Mouse (Mus musculus) midbrain, embryonic 12.5 days (tissue): ENCODE results near the gene Cavin3. TPM values are rescaled to one million over a fixed set of nuclear protein-coding genes. Genes with fewer than 3 reads are reported as not detected.

ENCODE experiments used
- ATAC-seq: fragments of 200-750 bp; cut with Nextera tagmentation; 2 replicates; pipeline ENCODE4 v1.8.0; 2017; ENCODE audit warnings: low read depth, moderate TSS enrichment, moderate library complexity; ENCODE audit not compliant: low FRiP score
- H3K27ac ChIP-seq: fragments of 300-500 bp; sonication (generic); replicated peaks from 2 replicates; pipeline ENCODE4 v1.5.1; 2016; ENCODE audit warnings: mild to moderate bottlenecking
- H3K27me3 ChIP-seq: fragments of 300-500 bp; sonication (generic); 2 replicates; pipeline ENCODE4 v1.6.1; 2016; ENCODE audit warnings: mild to moderate bottlenecking
- H3K36me3 ChIP-seq: fragments of 300-500 bp; sonication (generic); 2 replicates; pipeline ENCODE4 v1.6.1; 2016
- H3K4me1 ChIP-seq: fragments of 300-500 bp; sonication (generic); 2 replicates; pipeline ENCODE4 v1.6.1; 2016
- H3K4me2 ChIP-seq: fragments of 300-500 bp; sonication (generic); replicated peaks from 2 replicates; pipeline ENCODE4 v1.6.1; 2016; ENCODE audit warnings: mild to moderate bottlenecking, moderate library complexity
- H3K4me3 ChIP-seq: fragments of 300-500 bp; sonication (generic); 2 replicates; pipeline ENCODE4 v1.5.1; 2016; ENCODE audit warnings: mild to moderate bottlenecking
- H3K9ac ChIP-seq: fragments of 300-500 bp; sonication (generic); replicated peaks from 2 replicates; pipeline ENCODE4 v1.6.1; 2016; ENCODE audit warnings: mild to moderate bottlenecking, moderate library complexity
- H3K9me3 ChIP-seq: fragments of 300-500 bp; sonication (generic); 2 replicates; pipeline ENCODE4 v1.6.1; 2016; ENCODE audit warnings: mild to moderate bottlenecking
- WGBS: fragments of 180-500 bp; shearing (Covaris S2); methylation state at CpG from one replicate; pipeline ENCODE4 v1.1.7; 2016; 5-methylcytosine and 5-hydroxymethylcytosine counted together
- polyA plus RNA-seq: library from polyadenylated mRNA; unstranded; fragments of >200 nt; fragmentation: Nextera tagmentation; extraction: Ambion mirVana; gene quantifications from 2 replicates; pipeline ENCODE4 v1.2.1, GENCODE M21; 2016

Gene Cavin3
- polyA plus RNA-seq, 1 experiment from 2014 or later: 36.3 TPM

DNA sequence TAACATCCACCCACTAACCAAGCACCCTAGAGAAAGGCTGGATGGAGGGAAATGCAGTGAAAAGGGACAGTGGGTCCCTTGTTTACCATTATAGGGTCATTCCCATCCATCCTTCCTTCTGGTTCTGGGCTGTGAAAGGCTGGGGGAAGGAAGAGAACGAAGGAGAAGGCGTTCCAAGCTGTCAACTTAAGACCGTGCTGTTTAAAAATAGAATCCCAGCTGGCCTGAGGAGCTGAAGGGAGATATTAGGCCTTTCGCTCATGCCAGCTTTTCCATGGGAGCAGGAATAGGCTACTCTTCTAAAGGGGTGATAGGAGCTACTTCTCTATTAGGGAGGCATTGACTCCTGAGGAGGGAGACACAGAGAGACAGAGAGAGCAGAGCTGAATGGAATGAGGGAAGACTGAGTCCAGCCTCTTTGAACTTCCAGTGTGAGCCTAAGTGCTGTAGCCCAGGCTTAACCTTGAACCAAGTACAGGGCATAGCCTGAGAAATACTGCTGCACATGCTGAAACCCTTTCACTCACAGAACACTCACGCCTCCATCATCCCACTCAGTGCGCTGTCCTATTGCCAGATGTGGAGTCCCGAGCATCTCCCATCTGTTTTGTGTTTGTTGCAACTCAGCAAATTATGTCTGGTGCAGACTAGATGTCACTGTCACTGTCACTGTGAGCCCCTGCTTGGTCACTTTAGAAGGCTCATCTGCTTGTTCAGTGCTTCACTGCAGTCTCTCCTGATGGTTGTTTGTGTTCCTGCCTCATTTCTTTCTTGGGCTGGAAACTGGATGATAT, 43.9 kb downstream of the Cavin3 start:
- ATAC-seq: no peak

DNA sequence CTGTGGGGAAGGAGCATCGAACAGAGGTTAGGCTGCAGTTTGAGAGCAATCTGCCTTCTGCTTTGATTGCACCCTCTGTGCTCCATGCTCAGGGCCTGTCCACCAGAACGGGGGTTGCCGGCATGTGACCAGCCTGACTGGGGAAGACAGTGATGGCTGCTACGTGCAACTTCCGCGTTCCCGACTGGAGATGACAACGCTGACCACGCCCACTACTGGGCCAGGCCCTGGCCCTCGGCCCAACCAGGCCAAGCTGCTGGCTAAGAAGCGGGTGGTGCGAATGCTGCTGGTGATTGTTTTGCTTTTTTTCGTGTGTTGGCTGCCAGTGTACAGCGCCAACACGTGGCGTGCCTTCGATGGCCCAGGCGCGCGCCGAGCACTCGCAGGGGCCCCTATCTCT, 47.3 kb downstream of the Cavin3 start:
- 82% methylated on average over 22 of the region's 22 CpGs for WGBS
- no peak overlapping the region for H3K4me2 ChIP-seq
- H3K27ac ChIP-seq: no peak overlapping the region
- no peak overlapping the region for H3K9ac ChIP-seq
- no peaks in the 10 kb centered on the region for H3K36me3 ChIP-seq
- no peaks in the 10 kb centered on the region for H3K4me1 ChIP-seq
- H3K4me3 ChIP-seq: no peak overlapping the region
- no peak for ATAC-seq
- no peaks in the 10 kb centered on the region for H3K9me3 ChIP-seq
- H3K27me3 ChIP-seq: peaks cover 3% of the 10 kb centered on the region; the same call in 1 of the 2 replicates

More for the DNA sequence above, 43.9 kb downstream of the Cavin3 start:
- Histone ChIP-seq H3K4me3 (no peak overlapping the region), H3K4me1 (no peaks in the 10 kb centered on the region), H3K27me3 (no peaks in the 10 kb centered on the region), H3K9me3 (no peaks in the 10 kb centered on the region), H3K9ac (no peak overlapping the region), H3K27ac (no peak overlapping the region), H3K4me2 (no peak overlapping the region), H3K36me3 (no peaks in the 10 kb centered on the region)
- WGBS: 83% methylated on average over 7 of the region's 7 CpGs

DNA sequence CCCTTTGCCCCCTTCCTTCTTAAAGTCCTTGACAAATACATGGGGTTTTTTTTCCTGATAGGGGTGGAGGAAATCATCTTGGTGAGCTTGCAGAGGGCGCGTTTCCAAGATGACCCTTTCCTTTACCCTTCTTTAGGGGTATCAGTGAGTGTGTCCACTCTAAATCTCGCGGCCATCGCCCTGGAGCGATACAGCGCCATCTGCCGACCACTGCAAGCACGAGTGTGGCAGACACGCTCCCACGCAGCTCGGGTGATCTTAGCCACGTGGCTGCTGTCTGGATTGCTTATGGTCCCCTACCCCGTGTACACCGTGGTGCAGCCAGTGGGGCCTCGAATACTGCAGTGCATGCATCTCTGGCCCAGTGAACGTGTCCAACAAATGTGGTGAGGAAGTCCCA, 48.2 kb downstream of the Cavin3 start:
- no peak overlapping the region for H3K27ac ChIP-seq
- H3K36me3 ChIP-seq: no peaks in the 10 kb centered on the region
- H3K9ac ChIP-seq: no peak overlapping the region
- 85% methylated on average over 17 of the region's 17 CpGs for WGBS
- H3K9me3 ChIP-seq: no peaks in the 10 kb centered on the region
- H3K4me3 ChIP-seq: no peak overlapping the region
- no peak for ATAC-seq
- H3K4me1 ChIP-seq: no peaks in the 10 kb centered on the region
- H3K27me3 ChIP-seq: peaks cover 3% of the 10 kb centered on the region; the same call in 1 of the 2 replicates
- H3K4me2 ChIP-seq: no peak overlapping the region

DNA sequence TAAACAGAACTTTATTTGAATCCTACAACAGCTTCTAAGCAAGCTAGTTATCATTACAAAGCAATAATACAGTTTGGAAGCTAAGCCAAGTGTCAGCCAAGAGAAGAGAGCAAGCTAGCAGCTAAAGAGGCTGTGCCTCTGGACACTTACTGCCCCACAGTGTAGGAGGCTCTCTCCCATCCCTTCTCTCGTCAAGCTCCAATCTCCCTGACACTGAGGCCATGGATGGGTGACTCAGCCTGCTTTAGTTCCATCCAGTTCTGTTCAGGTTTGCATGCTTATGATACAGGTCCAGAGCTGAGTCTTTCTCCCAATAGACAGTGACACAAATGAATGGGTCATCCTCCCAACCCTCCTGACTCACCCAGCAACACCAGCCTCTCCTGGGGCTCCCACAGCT, 50.0 kb downstream of the Cavin3 start:
- no peak overlapping the region for H3K27ac ChIP-seq
- no peak overlapping the region for H3K4me2 ChIP-seq
- H3K36me3 ChIP-seq: no peaks in the 10 kb centered on the region
- 71% methylated on average over 1 of the region's 1 CpGs for WGBS
- peaks cover 7% of the 10 kb centered on the region for H3K27me3 ChIP-seq
- H3K4me1 ChIP-seq: no peaks in the 10 kb centered on the region
- H3K9me3 ChIP-seq: no peaks in the 10 kb centered on the region
- no peak overlapping the region for H3K4me3 ChIP-seq
- no peak overlapping the region for H3K9ac ChIP-seq
- no peak for ATAC-seq

Other genes starting within 250 kb of the Cavin3 start
- gene Olfr688, start 194.2 kb downstream of the Cavin3 start, polyA plus RNA-seq: not detected in 2 replicates
- gene Olfr689, start 171.1 kb downstream of the Cavin3 start, polyA plus RNA-seq: not detected in 2 replicates
- gene Olfr690, start 148.2 kb downstream of the Cavin3 start, polyA plus RNA-seq: not detected in 2 replicates
- gene Olfr691, start 140.0 kb downstream of the Cavin3 start, polyA plus RNA-seq: not detected in 2 replicates
- gene Olfr692, start 114.1 kb downstream of the Cavin3 start, polyA plus RNA-seq: not detected in 2 replicates
- gene Gm5901, start 107.3 kb downstream of the Cavin3 start, polyA plus RNA-seq: not detected in 2 replicates
- gene Fam160a2, start 82.2 kb downstream of the Cavin3 start, polyA plus RNA-seq: 41.8 and 46.2 TPM in 2 replicates
- gene Cnga4, start 77.7 kb downstream of the Cavin3 start, polyA plus RNA-seq: 0.17 TPM in 1 of 2 replicates, not detected in the other
- 0.17 and 0.29 TPM in 2 replicates for gene Cckbr, start 56.6 kb downstream of the Cavin3 start, polyA plus RNA-seq
- gene Smpd1, start 72.1 kb upstream of the Cavin3 start, polyA plus RNA-seq: 48.5 and 51.1 TPM in 2 replicates
- 166 TPM in 2 replicates for gene Apbb1, start 99.4 kb upstream of the Cavin3 start, polyA plus RNA-seq
- 0.27 and 0.35 TPM in 2 replicates for gene Hpx, start 117.8 kb upstream of the Cavin3 start, polyA plus RNA-seq
- gene Trim3, start 151.3 kb upstream of the Cavin3 start, polyA plus RNA-seq: 54.1 and 55.5 TPM in 2 replicates
- 135 and 143 TPM in 2 replicates for gene Timm10b, start 157.8 kb upstream of the Cavin3 start, polyA plus RNA-seq
- 71.4 and 79.3 TPM in 2 replicates for gene Arfip2, start 158.1 kb upstream of the Cavin3 start, polyA plus RNA-seq
- 3.3 TPM in 2 replicates for gene Gm45799, start 158.3 kb upstream of the Cavin3 start, polyA plus RNA-seq
- 1.0 and 1.5 TPM in 2 replicates for gene Dnhd1, start 168.5 kb upstream of the Cavin3 start, polyA plus RNA-seq